Mouse (Mus musculus) heart, postnatal 0 days (tissue): ENCODE results near the gene Ackr2.

Source experiments
- CTCF ChIP-seq: IDR thresholded peaks from 2 replicates; pipeline ENCODE4 v1.5.1; 2016; ENCODE audit warnings: antibody characterized with exemption, control low read depth, low read depth
- EP300 ChIP-seq: IDR thresholded peaks from 2 replicates; pipeline ENCODE4 v1.6.1; 2016; ENCODE audit warnings: antibody characterized with exemption, low read depth

- no peak for TF ChIP-seq CTCF
- TF ChIP-seq EP300, result no peak
Observed at GRCm38 (mm10) chr9:121923906-121924305, 25.8 kb downstream of the Ackr2 start.
